Mouse (Mus musculus) ES-E14 (cell line): ENCODE measurements around the gene Rps6ka5.

Source experiments
- HCFC1 ChIP-seq: IDR thresholded peaks from 2 replicates; pipeline ENCODE4 v1.6.1; 2012; ENCODE audit warnings: low read length, inconsistent platforms, borderline replicate concordance; ENCODE audit not compliant: insufficient read depth
- MAFK ChIP-seq: IDR thresholded peaks from 2 replicates; pipeline ENCODE4 v1.6.1; 2014; ENCODE audit warnings: mild to moderate bottlenecking, low read depth, low read length, inconsistent platforms; ENCODE audit not compliant: insufficient read depth
- ZNF384 ChIP-seq: IDR thresholded peaks from 2 replicates; pipeline ENCODE4 v1.6.1; 2012; ENCODE audit warnings: low read depth, low read length, inconsistent platforms

GRCm38 (mm10) chr12:100604540-100604939 is 122.2 kb downstream of the Rps6ka5 start:
- no peak for TF ChIP-seq HCFC1
- no peak for TF ChIP-seq ZNF384
- TF ChIP-seq MAFK = no peak
